Mouse (Mus musculus) natural killer cell, adult 2 months (primary cell): ENCODE measurements at regions not wholly inside any gene's neighbourhood (a gene's known extent, or its start where the extent isn't known, plus 50 kb on each side); places are given as distances from the start of the nearest gene placed in this dataset.

ENCODE experiments used
- DNase-seq, 2 experiments: peaks; one replicate each; pipeline ENCODE4 v3.0.0; 2022; ENCODE audit warnings: low spot score in 2 of 2

DNA sequence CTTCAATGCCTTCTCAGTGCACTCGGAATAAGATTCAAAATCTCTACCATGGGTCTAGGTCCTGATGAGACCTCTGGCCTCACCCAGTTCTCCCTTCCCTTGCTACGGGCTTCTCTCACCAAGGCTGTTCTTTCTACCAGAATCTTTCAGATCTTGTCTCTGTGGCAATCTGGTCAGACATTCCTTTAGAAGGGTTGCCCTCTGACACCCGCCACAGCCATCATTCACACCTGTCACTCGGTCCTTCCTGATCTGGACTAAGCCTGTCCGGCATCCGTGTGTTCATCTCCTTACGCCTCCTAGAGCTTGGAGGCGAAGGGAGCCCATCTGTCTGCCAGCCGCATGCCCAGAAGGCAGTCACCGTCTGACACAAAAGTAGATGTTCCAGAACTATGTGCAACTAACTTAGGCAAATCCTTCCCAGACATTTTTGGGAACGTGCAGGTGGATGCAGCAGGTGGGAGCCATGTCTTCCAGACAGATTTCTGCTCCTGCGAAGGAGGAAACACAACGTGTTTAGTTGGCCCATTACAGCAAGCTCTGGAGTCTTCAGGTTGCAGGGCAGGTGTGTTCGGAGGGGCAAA lies 77.7 kb downstream of the Fam76b start:
- DNase-seq: no peak

- DNase-seq: no peak
These were observed 79.2 kb downstream of the Fam76b start for GRCm38 (mm10) chr9:13906736-13907135.

GRCm38 (mm10) chr9:13909604-13910003 lies 82.1 kb downstream of the Fam76b start:
- no peak for DNase-seq

DNA sequence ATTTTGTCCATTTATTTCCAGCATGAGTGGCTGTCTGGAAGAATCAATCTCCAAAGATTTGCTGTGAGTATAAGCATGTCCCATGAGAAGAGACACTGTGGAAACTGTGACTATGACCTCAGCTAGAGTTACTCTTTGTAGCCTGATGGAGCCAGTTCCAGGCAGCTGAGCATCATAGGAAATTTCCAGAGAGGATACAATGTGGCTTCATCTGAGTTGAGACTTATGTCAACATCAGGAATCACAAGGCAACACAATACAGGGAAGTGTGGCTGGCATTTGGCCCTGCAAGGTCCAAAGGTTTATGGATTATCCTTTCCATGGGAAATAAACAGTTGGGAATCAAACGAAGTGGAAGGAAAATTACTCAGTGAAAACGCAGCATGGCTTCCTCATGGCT lies 82.6 kb downstream of the Fam76b start:
- DNase-seq: no peak

DNA sequence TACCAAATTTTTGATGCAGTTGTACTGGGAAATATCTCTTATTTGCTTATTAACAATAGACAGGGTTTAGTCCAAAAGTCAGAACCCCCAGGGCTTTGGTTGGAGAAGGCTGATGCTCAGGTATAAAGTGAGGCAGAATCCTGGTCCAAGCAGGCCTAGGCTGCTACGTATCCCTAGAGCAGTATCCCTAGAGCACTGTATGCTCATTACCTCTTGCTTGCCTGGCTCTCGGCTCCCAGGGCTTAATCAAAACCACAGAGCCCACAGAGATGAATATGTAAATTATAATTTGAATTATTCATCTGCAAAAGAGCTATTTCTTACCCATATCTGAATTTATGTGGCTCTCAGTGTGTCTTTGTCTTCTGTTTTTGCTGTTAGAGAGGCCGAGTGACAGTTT lies 85.9 kb downstream of the Fam76b start:
- no peak for DNase-seq

GRCm38 (mm10) chr9:13914131-13914530 lies 86.6 kb downstream of the Fam76b start:
- no peak for DNase-seq

DNA sequence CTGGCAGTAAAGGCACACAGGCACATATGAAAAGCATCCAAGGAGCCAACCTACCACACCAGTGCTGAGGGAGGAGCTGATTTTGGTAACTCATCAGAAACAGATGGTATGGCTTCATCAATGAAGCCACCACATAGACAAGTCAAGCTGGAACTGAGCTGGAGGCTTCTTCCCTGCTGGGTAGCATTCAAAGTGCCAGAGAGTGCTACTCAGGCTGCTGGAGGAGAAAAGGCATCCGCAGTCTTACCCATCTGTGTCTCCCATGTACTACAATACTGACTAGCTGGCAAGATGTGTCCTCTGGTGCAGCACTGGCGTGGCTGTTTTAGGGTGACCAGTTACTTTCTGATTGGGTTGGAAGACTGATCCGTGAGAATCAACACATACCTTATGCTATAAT lies 87.3 kb downstream of the Fam76b start:
- DNase-seq: no peak

- DNase-seq: no peak
These were observed 89.3 kb downstream of the Fam76b start for GRCm38 (mm10) chr9:13916837-13917236.

- no peak for DNase-seq
These were observed 91.2 kb downstream of the Fam76b start for GRCm38 (mm10) chr9:13918606-13919202.

- no peak for DNase-seq
These were observed 92.4 kb downstream of the Fam76b start for GRCm38 (mm10) chr9:13919739-13920410.

DNA sequence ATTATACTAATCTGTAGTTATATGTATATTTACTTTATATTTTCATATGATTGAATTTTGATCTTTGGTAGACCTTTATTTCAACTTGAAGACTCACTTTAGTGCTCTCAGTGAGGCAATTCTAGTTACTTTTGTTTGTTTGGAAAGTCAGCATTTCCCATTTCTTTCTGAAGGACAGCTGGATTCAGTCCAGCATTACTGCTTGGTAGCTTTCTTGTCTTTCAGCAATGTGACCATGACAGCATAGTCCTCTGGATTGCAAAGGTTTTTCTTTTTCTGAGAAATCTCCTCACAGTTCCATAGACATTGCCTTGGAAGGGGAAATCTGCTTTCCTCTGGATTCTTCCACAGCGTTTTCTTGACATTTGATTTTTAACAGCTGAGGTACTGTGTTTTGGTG lies 93.1 kb downstream of the Fam76b start:
- DNase-seq: no peak

GRCm38 (mm10) chr9:13932001-13932508 lies 104.5 kb downstream of the Fam76b start:
- DNase-seq: no peak

GRCm38 (mm10) chr9:13933404-13933803 lies 105.9 kb downstream of the Fam76b start:
- no peak for DNase-seq

- no peak for DNase-seq
These were observed 109.8 kb downstream of the Fam76b start for GRCm38 (mm10) chr9:13937301-13937700.

DNA sequence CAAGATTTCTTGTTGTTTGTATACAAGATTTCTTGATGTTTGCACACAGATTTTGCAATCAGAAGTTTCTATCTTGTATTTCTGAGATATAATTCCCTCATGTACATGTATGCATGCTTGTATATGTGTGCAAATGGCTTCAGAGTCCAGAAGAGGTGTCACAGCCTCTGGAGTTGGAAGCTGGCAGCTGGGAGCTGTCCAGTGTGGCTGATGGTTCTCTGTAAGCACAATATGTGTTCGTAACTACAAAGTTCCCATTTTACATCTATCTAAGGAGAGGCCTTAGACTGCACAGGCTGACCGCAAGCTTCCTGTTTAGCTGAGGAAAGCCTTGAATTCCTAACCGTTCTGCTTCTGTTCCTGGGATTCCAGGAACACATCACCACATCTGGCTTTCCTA lies 119.0 kb downstream of the Fam76b start:
- no peak for DNase-seq

DNA sequence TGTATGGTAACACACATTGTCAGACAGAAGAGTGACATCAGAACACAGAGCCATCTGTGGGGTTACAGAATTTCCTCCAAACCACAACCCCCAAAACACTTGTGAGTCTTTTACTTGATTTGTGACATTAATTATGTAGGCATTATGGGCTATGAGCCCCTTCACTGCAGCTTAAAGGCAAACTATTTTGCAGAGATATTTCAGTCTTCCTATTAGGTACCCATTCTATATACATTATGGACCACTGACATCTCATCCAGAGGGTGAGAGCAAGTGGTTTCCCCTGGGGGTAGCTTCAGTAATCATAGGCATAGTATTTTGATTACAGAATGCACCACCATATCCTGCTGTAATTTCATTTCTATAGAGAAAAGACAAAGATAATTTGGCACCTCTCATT lies 124.6 kb downstream of the Fam76b start:
- DNase-seq: no peak

DNA sequence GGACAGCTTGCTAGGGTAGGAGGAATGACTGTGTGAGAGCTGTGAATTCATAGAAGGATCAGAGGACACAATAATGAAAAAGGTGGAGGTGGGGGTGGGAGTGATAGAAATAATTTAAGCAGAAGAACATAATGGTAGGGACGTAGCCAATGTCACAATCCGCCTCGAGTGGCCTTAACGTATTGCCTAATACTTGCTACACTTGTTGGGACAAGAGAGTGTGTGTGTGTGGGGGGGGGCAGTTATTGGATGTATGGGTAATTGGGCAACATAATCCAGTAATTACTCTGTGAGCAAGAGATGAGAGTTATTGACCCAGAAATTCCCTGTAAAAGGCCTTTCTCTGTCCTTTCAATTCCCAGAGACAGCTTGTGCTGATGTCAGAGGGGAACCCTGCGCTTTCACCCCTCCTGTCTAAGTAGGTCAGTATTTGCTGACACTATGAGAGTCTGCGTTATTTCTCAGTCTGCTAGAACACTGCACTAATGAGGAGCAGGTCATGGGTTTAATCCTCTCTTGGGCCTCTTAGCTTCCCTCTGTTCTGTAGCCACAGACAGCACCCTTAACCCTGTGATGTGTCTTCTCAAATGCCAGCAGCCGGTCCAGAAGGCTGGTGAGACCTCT lies 135.7 kb downstream of the Fam76b start:
- DNase-seq: no peak

DNA sequence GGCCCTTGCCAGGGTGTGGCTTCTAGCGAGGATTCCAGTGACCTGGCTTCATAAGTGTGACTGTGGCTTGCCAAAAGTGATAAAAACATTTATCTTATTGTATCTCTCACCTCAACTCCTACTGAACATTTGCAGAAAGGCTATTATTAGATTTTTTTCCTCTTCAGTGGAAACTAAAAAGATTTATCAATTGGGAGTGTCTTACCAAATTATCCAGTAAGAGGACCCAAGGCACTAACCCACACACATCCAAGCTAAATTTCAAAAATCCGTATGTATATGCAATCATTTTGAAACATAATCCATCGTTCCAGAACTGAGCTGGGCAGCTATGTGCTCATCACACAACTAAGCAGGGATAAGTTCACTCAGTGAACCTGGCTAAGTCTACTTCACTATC lies 136.3 kb downstream of the Fam76b start:
- no peak for DNase-seq

- DNase-seq: no peak
These were observed 136.7 kb downstream of the Fam76b start for GRCm38 (mm10) chr9:13964256-13964655.

DNA sequence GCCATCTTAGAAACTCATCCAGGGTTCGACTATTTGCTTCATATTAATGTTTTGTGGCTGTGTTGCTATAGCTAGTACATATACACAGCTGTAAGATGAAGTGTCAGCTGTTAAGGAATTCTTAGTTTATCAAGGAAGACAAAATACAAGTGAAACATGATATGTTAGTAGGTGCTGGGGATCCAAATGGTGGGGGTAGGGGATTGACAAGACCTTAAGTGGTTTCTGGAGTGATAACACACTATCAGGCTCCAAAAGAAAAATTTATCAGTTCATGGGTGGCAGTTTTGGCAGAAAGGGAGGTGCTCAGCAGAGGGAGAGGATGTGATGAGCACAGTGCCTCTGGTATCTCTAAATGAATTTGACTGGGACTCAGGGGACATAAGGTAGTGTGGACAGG lies 138.7 kb downstream of the Fam76b start:
- no peak for DNase-seq

- DNase-seq: no peak
These were observed 141.7 kb downstream of the Fam76b start for GRCm38 (mm10) chr9:13969262-13969661.

DNA sequence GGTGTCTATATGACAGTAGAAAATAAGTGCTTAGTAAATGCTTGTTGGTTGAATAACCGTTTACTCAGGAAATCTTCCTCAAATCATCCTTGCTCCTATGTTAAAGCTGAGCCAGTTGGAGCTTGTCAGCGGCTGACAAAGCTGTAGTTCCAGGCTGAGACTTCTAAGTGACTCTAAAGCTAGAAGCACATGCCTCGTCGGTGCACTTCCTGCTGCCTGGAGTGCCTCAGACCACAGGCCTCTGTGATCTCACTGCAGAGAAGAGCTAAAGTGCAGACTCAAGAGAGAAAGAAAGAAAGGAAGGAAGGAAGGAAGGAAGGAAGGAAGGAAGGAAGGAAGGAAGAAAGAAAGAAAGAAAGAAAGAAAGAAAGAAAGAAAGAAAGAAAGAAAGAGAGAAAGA lies 146.1 kb downstream of the Fam76b start:
- no peak for DNase-seq

- DNase-seq: no peak
These were observed 147.4 kb downstream of the Fam76b start for GRCm38 (mm10) chr9:13974870-13975269.
